Mouse (Mus musculus) kidney, embryonic 14.5 days (tissue): ENCODE measurements around the gene Pspn. TPM values are rescaled to one million over a fixed set of nuclear protein-coding genes. Genes with fewer than 3 reads are reported as not detected.

ENCODE experiments used
- ATAC-seq: fragments of 200-750 bp; cut with Nextera tagmentation; 2 replicates; pipeline ENCODE4 v1.8.0; 2017; ENCODE audit warnings: moderate number of reproducible peaks, mild to moderate bottlenecking, moderate TSS enrichment, moderate library complexity; ENCODE audit not compliant: low FRiP score, low TSS enrichment
- H3K27ac ChIP-seq: fragments of 300-500 bp; sonication (generic); 2 replicates; pipeline ENCODE4 v1.5.1; 2014; ENCODE audit warnings: low read depth, mild to moderate bottlenecking, low read length, moderate library complexity, mixed read lengths
- H3K27me3 ChIP-seq: fragments of 300-500 bp; sonication (generic); 2 replicates; pipeline ENCODE4 v1.6.1; 2014; ENCODE audit warnings: mild to moderate bottlenecking, low read length; ENCODE audit not compliant: control insufficient read depth, insufficient read depth
- H3K36me3 ChIP-seq: fragments of 300-500 bp; sonication (generic); 2 replicates; pipeline ENCODE4 v1.6.1; 2014; ENCODE audit warnings: low read length, mixed read lengths; ENCODE audit not compliant: control insufficient read depth, insufficient read depth
- H3K4me1 ChIP-seq: fragments of 300-500 bp; sonication (generic); 2 replicates; pipeline ENCODE4 v1.6.1; 2014; ENCODE audit warnings: low read length, mixed read lengths; ENCODE audit not compliant: control insufficient read depth, insufficient read depth
- H3K4me2 ChIP-seq: fragments of 300-500 bp; sonication (generic); replicated peaks from 2 replicates; pipeline ENCODE4 v1.6.1; 2014; ENCODE audit warnings: low read depth, mild to moderate bottlenecking, low read length
- H3K4me3 ChIP-seq: fragments of 300-500 bp; sonication (generic); 2 replicates; pipeline ENCODE4 v1.5.1; 2014; ENCODE audit warnings: mild to moderate bottlenecking, low read length
- H3K9ac ChIP-seq: fragments of 300-500 bp; sonication (generic); 2 replicates; pipeline ENCODE4 v1.6.1; 2014; ENCODE audit warnings: low read depth, mild to moderate bottlenecking, low read length, moderate library complexity
- H3K9me3 ChIP-seq: fragments of 300-500 bp; sonication (generic); 2 replicates; pipeline ENCODE4 v1.6.1; 2016; ENCODE audit warnings: low read length; ENCODE audit not compliant: control insufficient read depth
- WGBS: fragments of 180-500 bp; shearing (Covaris S2); extraction: QIAGEN DNeasy Blood & Tissue Kit; methylation state at CpG from one replicate; pipeline ENCODE4 v1.1.7; 2014; 5-methylcytosine and 5-hydroxymethylcytosine counted together
- polyA plus RNA-seq: library from polyadenylated mRNA; unstranded; fragments of >200 nt; fragmentation: Nextera tagmentation; extraction: Ambion mirVana; gene quantifications from 2 replicates; pipeline ENCODE4 v1.2.1, GENCODE M21; 2014

The Pspn gene
- polyA plus RNA-seq, 1 experiment from 2014 or later, result 1.4 TPM

GRCm38 (mm10) chr17:56976531-56977390 lies 23.1 kb downstream of the Pspn start:
- WGBS, result 78% methylated on average over 8 of the region's 8 CpGs
- Histone ChIP-seq H3K27ac (no peak overlapping the region), H3K36me3 (no peaks in the 10 kb centered on the region), H3K27me3 (no peaks in the 10 kb centered on the region), H3K4me3 (no peak overlapping the region), H3K4me1 (no peaks in the 10 kb centered on the region), H3K4me2 (no peak overlapping the region), H3K9me3 (no peaks in the 10 kb centered on the region), H3K9ac (no peak overlapping the region)
- ATAC-seq, result no peak

- no peak for ATAC-seq
- no peak overlapping the region for H3K4me2 ChIP-seq
- H3K4me3 ChIP-seq, result no peak overlapping the region
- H3K4me1 ChIP-seq, result no peaks in the 10 kb centered on the region
- H3K9me3 ChIP-seq, result no peaks in the 10 kb centered on the region
- H3K27me3 ChIP-seq, result no peaks in the 10 kb centered on the region
- no peak overlapping the region for H3K27ac ChIP-seq
- H3K36me3 ChIP-seq, result no peaks in the 10 kb centered on the region
- WGBS, result 75% methylated on average over 3 of the region's 3 CpGs
- no peak overlapping the region for H3K9ac ChIP-seq
Measured at GRCm38 (mm10) chr17:56975391-56975790, 24.4 kb downstream of the Pspn start.

- Histone ChIP-seq H3K4me2 (no peak overlapping the region), H3K27ac (no peak overlapping the region)
- no peak for ATAC-seq
Measured at GRCm38 (mm10) chr17:56974708-56975240, 25.0 kb downstream of the Pspn start.

GRCm38 (mm10) chr17:56973956-56974707 lies 25.7 kb downstream of the Pspn start:
- Histone ChIP-seq H3K9ac (no peak overlapping the region), H3K9me3 (no peaks in the 10 kb centered on the region)
- WGBS, result 62% methylated on average over 13 of the region's 14 CpGs

More at GRCm38 (mm10) chr17:56974708-56975240, 25.0 kb downstream of the Pspn start:
- Histone ChIP-seq H3K9ac (no peak overlapping the region), H3K27me3 (no peaks in the 10 kb centered on the region), H3K4me1 (no peaks in the 10 kb centered on the region), H3K9me3 (no peaks in the 10 kb centered on the region), H3K4me3 (no peak overlapping the region), H3K36me3 (no peaks in the 10 kb centered on the region)
- 75% methylated on average over 5 of the region's 5 CpGs for WGBS

GRCm38 (mm10) chr17:56970081-56970480 lies 29.7 kb downstream of the Pspn start:
- H3K4me2 ChIP-seq, result no peak overlapping the region
- 0 out of 2 replicates have a peak, but pooled peaks cover 3% of the 10 kb centered on the region for H3K27me3 ChIP-seq
- H3K36me3 ChIP-seq, result no peaks in the 10 kb centered on the region
- no peak for ATAC-seq
- H3K4me1 ChIP-seq, result no peaks in the 10 kb centered on the region
- no peak overlapping the region for H3K27ac ChIP-seq
- 72% methylated on average over 5 of the region's 5 CpGs for WGBS
- H3K4me3 ChIP-seq, result no peak overlapping the region
- no peak overlapping the region for H3K9ac ChIP-seq
- H3K9me3 ChIP-seq, result no peaks in the 10 kb centered on the region

More at GRCm38 (mm10) chr17:56973956-56974707, 25.7 kb downstream of the Pspn start:
- Histone ChIP-seq H3K27me3 (no peaks in the 10 kb centered on the region), H3K4me3 (no peak overlapping the region), H3K4me1 (no peaks in the 10 kb centered on the region), H3K4me2 (no peak overlapping the region), H3K27ac (no peak overlapping the region), H3K36me3 (no peaks in the 10 kb centered on the region)
- ATAC-seq, result no peak

GRCm38 (mm10) chr17:56969321-56969720 lies 30.5 kb downstream of the Pspn start:
- H3K4me1 ChIP-seq, result no peaks in the 10 kb centered on the region
- no peak overlapping the region for H3K4me3 ChIP-seq
- H3K27me3 ChIP-seq, result 0 out of 2 replicates have a peak, but pooled peaks cover 3% of the 10 kb centered on the region
- 63% methylated on average over 3 of the region's 3 CpGs for WGBS
- H3K9me3 ChIP-seq, result no peaks in the 10 kb centered on the region
- no peak overlapping the region for H3K9ac ChIP-seq
- H3K36me3 ChIP-seq, result no peaks in the 10 kb centered on the region
- H3K4me2 ChIP-seq, result no peak overlapping the region
- no peak overlapping the region for H3K27ac ChIP-seq
- no peak for ATAC-seq

- 81% methylated on average over 6 of the region's 6 CpGs for WGBS
- H3K36me3 ChIP-seq, result no peaks in the 10 kb centered on the region
- ATAC-seq, result no peak
Measured at GRCm38 (mm10) chr17:56963646-56964045, 36.2 kb downstream of the Pspn start.

GRCm38 (mm10) chr17:56962642-56963405 lies 37.0 kb downstream of the Pspn start:
- ATAC-seq, result no peak
- WGBS, result 81% methylated on average over 5 of the region's 5 CpGs
- Histone ChIP-seq H3K27ac (no peak overlapping the region), H3K4me2 (no peak overlapping the region), H3K4me3 (no peak overlapping the region), H3K9ac (no peak overlapping the region), H3K4me1 (no peaks in the 10 kb centered on the region), H3K27me3 (no peaks in the 10 kb centered on the region), H3K36me3 (no peaks in the 10 kb centered on the region), H3K9me3 (peaks cover 2% of the 10 kb centered on the region; the same call in 1 of the 2 replicates)

More at GRCm38 (mm10) chr17:56963646-56964045, 36.2 kb downstream of the Pspn start:
- H3K27ac ChIP-seq, result no peak overlapping the region
- H3K4me1 ChIP-seq, result no peaks in the 10 kb centered on the region
- no peak overlapping the region for H3K9ac ChIP-seq
- H3K4me3 ChIP-seq, result no peak overlapping the region
- peaks cover 2% of the 10 kb centered on the region; the same call in 1 of the 2 replicates for H3K9me3 ChIP-seq
- H3K27me3 ChIP-seq, result 0 out of 2 replicates have a peak, but pooled peaks cover 3% of the 10 kb centered on the region
- no peak overlapping the region for H3K4me2 ChIP-seq
